Comparison of ENCODE assay signal across 8 mouse cellular contexts in genomic region chr17:31535871-31536629, GRCm38 (mm10). TPM values are rescaled to one million over a fixed set of nuclear protein-coding genes. Genes with fewer than 3 reads are reported as not detected.
DNase-seq lines count a peak whose midpoint lies in the region; ATAC-seq and TF ChIP-seq lines count a peak whose summit lies in the region.

No protein-coding gene starts in this region.

- H3K27me3 ChIP-seq in hindbrain, embryonic 16.5 days (replicated peaks; ENCODE audit: control insufficient read depth, insufficient read depth, low read length): no peaks in the 10 kb centered on the region
- no peaks in the 10 kb centered on the region for H3K27me3 ChIP-seq in midbrain, embryonic 15.5 days (replicated peaks)

- TF ChIP-seq CTCF in left cerebral cortex, adult 2 months (IDR thresholded peaks at IDR 0.05): no peak

- H3K27ac ChIP-seq in ES-E14 (ENCODE audit: insufficient read depth, low read depth, low read length, poor library complexity, severe bottlenecking): peak overlapping the region; percentile 41
- peak overlapping the region; percentile 87 for H3K27ac ChIP-seq in hindbrain, embryonic 16.5 days (ENCODE audit: low read depth, low read length)
- no peak overlapping the region for H3K27ac ChIP-seq in left cerebral cortex, adult 2 months
- peak overlapping the region; percentile 84 for H3K27ac ChIP-seq in midbrain, embryonic 15.5 days

- H3K4me1 ChIP-seq in ES-E14 (ENCODE audit: control insufficient read depth in 2 of 2, insufficient read depth in 2 of 2, low read length in 2 of 2, poor library complexity in 1 of 2): peaks cover 0 to 20% of the 10 kb centered on the region in 2 experiments; a peak in 1 of 4 replicates
- peaks cover 11% of the 10 kb centered on the region for H3K4me1 ChIP-seq in hindbrain, embryonic 16.5 days (ENCODE audit: control insufficient read depth, insufficient read depth, low read depth, low read length)
- peaks cover 14% of the 10 kb centered on the region for H3K4me1 ChIP-seq in midbrain, embryonic 15.5 days

- intact Hi-C loops in gastrocnemius, postnatal 14 days (cut with DNase I; ENCODE audit: low total_unique reads): no loop called here
- intact Hi-C loops in left cerebral cortex, adult 2 months (cut with DNase I): loop anchor here (2.0 to 10.0 kb wide), 2 partner anchors 27 to 489 kb away; no protein-coding TSS in a partner anchor

- DNase-seq in ES-E14 (ENCODE audit: low read depth, low spot score): no peak
- peak; percentile 43 for DNase-seq in embryo, embryonic 10 days (ENCODE audit: low spot score)
- DNase-seq in gastrocnemius, postnatal 14 days: peak; percentile 81
- DNase-seq in left cerebral cortex, adult 2 months (ENCODE audit: extremely low spot score in 1 of 2, low spot score in 2 of 2): peak; percentile 62 to 63
- no peak for DNase-seq in yolk sac, embryonic 10.5 days (ENCODE audit: low spot score)
- no peak for DNase-seq in spleen, postnatal 10 days (ENCODE audit: low spot score in 2 of 2)

- in situ Hi-C loops in ES-E14 (cut with MboI; ENCODE audit: low sequenced_read_pairs in 2 of 2, unreplicated experiment in 2 of 2): no loop called here

- no peak overlapping the region for H3K4me3 ChIP-seq in ES-E14 (ENCODE audit: insufficient read depth in 1 of 2, low read depth in 1 of 2, low read length in 2 of 2, poor library complexity in 1 of 2, severe bottlenecking in 1 of 2)
- H3K4me3 ChIP-seq in hindbrain, embryonic 16.5 days (ENCODE audit: low read length): no peak overlapping the region
- no peak overlapping the region for H3K4me3 ChIP-seq in left cerebral cortex, adult 2 months
- H3K4me3 ChIP-seq in midbrain, embryonic 15.5 days: no peak overlapping the region

- H3K36me3 ChIP-seq in ES-E14 (ENCODE audit: control insufficient read depth, insufficient read depth, low read length, poor library complexity, severe bottlenecking): peaks cover 4% of the 10 kb centered on the region; the same call in 1 of the 2 replicates
- H3K36me3 ChIP-seq in hindbrain, embryonic 16.5 days (ENCODE audit: control insufficient read depth, insufficient read depth, low read length): peaks cover 5% of the 10 kb centered on the region
- H3K36me3 ChIP-seq in midbrain, embryonic 15.5 days (replicated peaks): peaks cover 4% of the 10 kb centered on the region; the same call in 1 of the 2 replicates

- 11% methylated on average over 8 of the region's 8 CpGs for WGBS in hindbrain, embryonic 16.5 days
- 16% methylated on average over 8 of the region's 8 CpGs for WGBS in midbrain, embryonic 15.5 days

- no peaks in the 10 kb centered on the region for H3K9me3 ChIP-seq in ES-E14 (ENCODE audit: control insufficient read depth, insufficient read depth, low read depth, low read length)
- no peaks in the 10 kb centered on the region for H3K9me3 ChIP-seq in hindbrain, embryonic 16.5 days (ENCODE audit: control insufficient read depth, low read length)
- H3K9me3 ChIP-seq in midbrain, embryonic 15.5 days: no peaks in the 10 kb centered on the region

- H3K9ac ChIP-seq in ES-E14 (ENCODE audit: insufficient read depth, low read depth, low read length, poor library complexity, severe bottlenecking): peak overlapping the region; percentile 39
- no peak overlapping the region; the same call in 1 of the 2 replicates for H3K9ac ChIP-seq in hindbrain, embryonic 16.5 days (ENCODE audit: low read depth, low read length)
- no peak overlapping the region for H3K9ac ChIP-seq in midbrain, embryonic 15.5 days

- ATAC-seq in hindbrain, embryonic 16.5 days: peak; percentile 96
- peak; percentile 85 for ATAC-seq in midbrain, embryonic 15.5 days (replicated peaks)

- peak overlapping the region; percentile 26; the same call in 1 of the 2 replicates for H3K4me2 ChIP-seq in hindbrain, embryonic 16.5 days (ENCODE audit: low read length)
- H3K4me2 ChIP-seq in midbrain, embryonic 15.5 days: peak overlapping the region; percentile 13; the same call in 1 of the 2 replicates

TF ChIP-seq in ES-E14, 5 proteins besides CTCF, POLR2A, EP300 and RAD21:
- TF ChIP-seq CHD2 (IDR thresholded peaks at IDR 0.05; ENCODE audit: low read depth, low read length) (no peak), HCFC1 (IDR thresholded peaks at IDR 0.05; ENCODE audit: borderline replicate concordance, insufficient read depth, low read length) (no peak), ZC3H11A (IDR thresholded peaks at IDR 0.05; ENCODE audit: borderline replicate concordance, low read depth, low read length) (no peak), ZNF384 (IDR thresholded peaks at IDR 0.05; ENCODE audit: low read depth, low read length) (no peak), MAFK (IDR thresholded peaks at IDR 0.05; ENCODE audit: insufficient read depth, low read depth, low read length) (no peak)

RNA-seq across cellular contexts. Expression of gene Ndufv3, which starts 16.1 kb away (rescaled TPM):
- 206 and 242 TPM in 2 replicates for total RNA-seq in ES-E14 (2012; rRNA removed)
- 100 to 1,000 TPM; 423 to 456 TPM for total RNA-seq in gastrocnemius, postnatal 14 days (2021)
- 431 and 478 TPM in 2 replicates for polyA plus RNA-seq in hindbrain, embryonic 16.5 days (2015; fragmentation: Nextera tagmentation; extraction: Ambion mirVana)
- total RNA-seq in left cerebral cortex, adult 2 months (2021): 100 to 1,000 TPM; 222 to 229 TPM
- 426 and 433 TPM in 2 replicates for polyA plus RNA-seq in midbrain, embryonic 15.5 days (2015; fragmentation: Nextera tagmentation; extraction: Ambion mirVana)

RNA-seq across cellular contexts. Expression of gene Wdr4, which starts 16.3 kb away (rescaled TPM):
- 56.6 and 58.5 TPM in 2 replicates for total RNA-seq in ES-E14 (2012; rRNA removed)
- 1 to 10 TPM; 6.7 to 7.9 TPM for total RNA-seq in gastrocnemius, postnatal 14 days (2021)
- 38.1 and 41.2 TPM in 2 replicates for polyA plus RNA-seq in hindbrain, embryonic 16.5 days (2015; fragmentation: Nextera tagmentation; extraction: Ambion mirVana)
- total RNA-seq in left cerebral cortex, adult 2 months (2021): 10 to 100 TPM; 26.4 to 27.7 TPM
- polyA plus RNA-seq in midbrain, embryonic 15.5 days (2015; fragmentation: Nextera tagmentation; extraction: Ambion mirVana): 42.2 and 45.3 TPM in 2 replicates

RNA-seq across cellular contexts. Expression of gene Pknox1, which starts 28.5 kb away (rescaled TPM):
- total RNA-seq in ES-E14 (2012; rRNA removed): 16.3 and 20.8 TPM in 2 replicates
- 10 to 100 TPM in 1 of 2 experiments, 1 to 10 TPM in 1; 7.9 to 10.7 TPM for total RNA-seq in gastrocnemius, postnatal 14 days (2021)
- polyA plus RNA-seq in hindbrain, embryonic 16.5 days (2015; fragmentation: Nextera tagmentation; extraction: Ambion mirVana): 33.0 and 35.1 TPM in 2 replicates
- total RNA-seq in left cerebral cortex, adult 2 months (2021): 10 to 100 TPM; 14.3 to 16.2 TPM
- polyA plus RNA-seq in midbrain, embryonic 15.5 days (2015; fragmentation: Nextera tagmentation; extraction: Ambion mirVana): 21.0 and 21.6 TPM in 2 replicates

Comparison
In these comparisons a context has a peak if more than half of its experiments do, and no peak if none do; other contexts are left out.
1. DNase-seq: peak in embryo, embryonic 10 days (single experiment), gastrocnemius, postnatal 14 days (single experiment) and left cerebral cortex, adult 2 months (2 of 2); none in ES-E14 (single experiment), yolk sac, embryonic 10.5 days (single experiment) and spleen, postnatal 10 days (0 of 2).